Mouse (Mus musculus): ENCODE measurements around the gene Tvp23b. TPM values are rescaled to one million over a fixed set of nuclear protein-coding genes. Genes with fewer than 3 reads are reported as not detected.
A peak's percentile ranks its signal among the peaks of the same experiment; 100 is the strongest.

Gene Tvp23b
- polyA plus RNA-seq (2012; ENCODE audit: insufficient read depth, insufficient read length, missing spikeins) = 21.4 and 23.0 TPM in 2 replicates

DNA sequence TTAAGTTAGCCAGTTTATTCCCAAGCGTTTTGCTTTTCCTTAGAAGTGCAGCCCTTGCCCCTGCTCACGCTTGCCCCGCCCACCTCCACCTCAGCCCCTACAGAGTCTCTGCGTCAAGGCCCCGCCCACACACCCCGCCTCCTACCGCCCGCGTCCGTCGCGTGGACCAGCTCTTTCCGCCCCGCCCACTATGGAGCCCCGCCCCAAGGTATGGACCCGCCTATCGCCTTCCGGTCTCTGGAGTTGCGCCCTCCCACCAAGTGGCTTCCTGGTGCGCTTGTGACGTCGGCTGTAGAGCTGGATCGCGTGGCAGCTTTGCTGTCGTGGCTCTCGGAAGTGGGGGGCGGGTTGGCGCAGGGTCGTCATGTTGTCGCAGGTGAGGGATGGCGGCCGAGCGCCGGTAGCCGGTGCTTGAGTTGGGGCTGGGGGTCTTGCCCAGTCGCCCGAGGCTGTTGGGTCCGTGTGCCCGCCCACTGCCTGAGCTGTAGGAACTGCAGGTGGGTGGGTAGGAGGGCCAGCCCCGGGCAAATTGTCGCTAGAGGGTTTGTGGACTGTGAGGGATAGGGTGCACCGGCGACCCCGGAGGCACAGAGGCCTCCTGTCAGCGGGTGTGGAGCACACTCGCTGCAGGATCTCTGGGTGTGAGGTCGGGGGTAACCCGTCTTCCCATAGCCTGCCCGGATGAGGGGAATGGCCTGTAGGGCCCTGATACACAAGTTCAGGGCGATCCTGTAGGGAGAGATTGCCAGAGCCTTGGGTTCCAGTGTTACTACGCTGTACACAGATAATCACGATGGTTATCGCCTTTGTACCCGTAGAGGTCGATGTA is at the start of gene Tvp23b:
Tvp23b (plus strand) TSS at position 236 of the 829 bp plus-strand sequence.
- peak within 1 kb of the TSS; percentile 91 for H3K4me3 ChIP-seq (ENCODE audit: insufficient read depth, low read length)
- TF ChIP-seq CTCF (IDR thresholded peaks at IDR 0.05; ENCODE audit: low read depth, low read length) = no peak
- no peak for TF ChIP-seq POLR2A (IDR thresholded peaks at IDR 0.05; ENCODE audit: borderline replicate concordance, low read depth, low read length)
- peaks cover 10% of the 10 kb centered on the region; the same call in 1 of the 2 replicates for H3K4me1 ChIP-seq (ENCODE audit: control insufficient read depth, insufficient read depth, low read length)
- peak within 1 kb of the TSS; percentile 34 for H3K27ac ChIP-seq (ENCODE audit: insufficient read depth, low read depth, low read length)

GRCm38 (mm10) chr11:62830387-62830786 is 48.9 kb upstream of the Tvp23b start:
- Histone ChIP-seq H3K27ac (ENCODE audit: insufficient read depth, low read depth, low read length) (no peak overlapping the region), H3K4me3 (ENCODE audit: insufficient read depth, low read length) (no peak overlapping the region), H3K4me1 (ENCODE audit: control insufficient read depth, insufficient read depth, low read length) (no peaks in the 10 kb centered on the region)
- TF ChIP-seq POLR2A (IDR thresholded peaks at IDR 0.05; ENCODE audit: borderline replicate concordance, low read depth, low read length) = no peak

GRCm38 (mm10) chr11:62831906-62832305 is 47.3 kb upstream of the Tvp23b start:
- Histone ChIP-seq H3K27ac (ENCODE audit: insufficient read depth, low read depth, low read length) (no peak overlapping the region), H3K4me3 (ENCODE audit: insufficient read depth, low read length) (no peak overlapping the region), H3K4me1 (ENCODE audit: control insufficient read depth, insufficient read depth, low read length) (no peaks in the 10 kb centered on the region)
- TF ChIP-seq CTCF (IDR thresholded peaks at IDR 0.05; ENCODE audit: low read depth, low read length) (no peak), POLR2A (IDR thresholded peaks at IDR 0.05; ENCODE audit: borderline replicate concordance, low read depth, low read length) (no peak)

DNA sequence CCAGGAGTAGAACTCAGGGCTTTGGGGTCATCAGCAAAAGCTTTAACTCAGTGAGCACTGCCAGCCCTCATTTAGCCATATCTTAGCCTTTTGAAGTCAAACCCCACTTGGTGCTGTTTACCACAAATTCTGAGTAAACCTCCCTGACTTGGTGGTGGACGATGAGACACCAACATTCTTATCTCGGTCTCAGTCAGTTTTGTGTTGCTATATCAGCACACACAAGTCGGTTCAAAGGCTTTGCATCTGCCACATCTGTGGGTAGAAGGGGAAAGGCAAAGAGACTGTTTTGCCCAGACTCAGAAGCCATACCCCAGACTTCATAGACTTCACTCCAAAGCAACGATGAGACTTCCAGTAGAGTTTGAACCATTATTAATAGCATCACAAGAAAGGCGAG is 34.7 kb upstream of the Tvp23b start:
- no peak for TF ChIP-seq CTCF (IDR thresholded peaks at IDR 0.05; ENCODE audit: low read depth, low read length)
- TF ChIP-seq POLR2A (IDR thresholded peaks at IDR 0.05; ENCODE audit: borderline replicate concordance, low read depth, low read length) = no peak
- Histone ChIP-seq H3K4me3 (ENCODE audit: insufficient read depth, low read length) (no peak overlapping the region), H3K27ac (ENCODE audit: insufficient read depth, low read depth, low read length) (no peak overlapping the region), H3K4me1 (ENCODE audit: control insufficient read depth, insufficient read depth, low read length) (peaks cover 31% of the 10 kb centered on the region)

DNA sequence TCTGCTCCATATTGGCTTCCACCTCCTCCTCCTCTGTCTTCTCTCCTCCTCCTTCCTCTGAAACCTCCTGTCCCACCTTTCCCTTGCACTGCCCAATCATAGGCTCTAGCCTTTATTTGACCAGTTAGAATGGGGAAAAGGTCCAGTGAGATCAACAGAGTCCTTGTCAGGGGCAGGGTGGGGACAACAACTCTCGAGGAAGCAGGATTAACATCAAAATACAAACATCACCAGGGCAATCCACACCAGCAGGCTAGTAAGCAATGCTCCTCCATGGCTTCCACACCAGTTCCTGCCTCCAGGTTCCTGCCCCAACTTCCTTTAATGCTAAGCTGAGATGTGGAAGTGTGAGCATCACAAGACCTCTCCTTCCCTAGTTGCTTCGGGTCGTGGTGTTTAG is 33.5 kb upstream of the Tvp23b start:
- Histone ChIP-seq H3K27ac (ENCODE audit: insufficient read depth, low read depth, low read length) (peak overlapping the region; percentile 27), H3K4me3 (ENCODE audit: insufficient read depth, low read length) (no peak overlapping the region), H3K4me1 (ENCODE audit: control insufficient read depth, insufficient read depth, low read length) (peaks cover 33% of the 10 kb centered on the region)
- no peak for TF ChIP-seq CTCF (IDR thresholded peaks at IDR 0.05; ENCODE audit: low read depth, low read length)
- TF ChIP-seq POLR2A (IDR thresholded peaks at IDR 0.05; ENCODE audit: borderline replicate concordance, low read depth, low read length) = no peak

DNA sequence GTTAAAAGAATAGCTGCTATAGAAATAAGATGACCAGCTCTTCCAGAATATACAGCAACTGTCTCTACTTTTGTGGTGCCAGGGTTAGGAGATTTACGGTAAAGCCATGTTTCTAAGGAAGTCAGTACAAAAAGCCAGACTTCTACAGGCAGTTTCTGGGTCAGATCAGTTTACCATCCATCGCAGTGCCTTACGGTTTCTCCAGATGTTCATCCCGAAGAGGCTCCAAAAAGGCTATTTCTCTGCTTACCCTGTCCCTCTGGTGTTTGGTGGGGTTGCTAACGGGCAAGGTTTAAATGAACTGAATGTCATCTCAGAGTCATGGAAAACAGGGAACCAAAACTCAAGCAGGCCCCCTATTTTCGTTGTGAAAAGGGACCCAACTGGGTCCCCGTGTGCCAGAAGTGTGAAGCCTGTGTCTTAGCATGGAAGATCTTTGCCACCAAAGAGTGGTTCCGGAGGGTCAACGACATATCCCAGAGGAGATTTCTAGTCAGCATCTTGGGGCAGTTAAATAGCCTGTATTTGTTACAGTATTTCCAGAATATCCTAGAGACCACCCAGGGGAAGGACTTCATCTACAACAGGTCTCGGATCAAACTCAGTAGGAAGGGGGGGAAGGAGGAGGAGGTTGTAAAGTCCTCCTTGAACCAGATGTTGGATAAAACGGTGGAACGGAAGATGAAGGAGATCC is 32.1 kb upstream of the Tvp23b start, which contains the start of gene Fbxw10:
Fbxw10 (plus strand) TSS at position 109 of the 694 bp plus-strand sequence.
- peak within 1 kb of the TSS; percentile 82 for H3K27ac ChIP-seq (ENCODE audit: insufficient read depth, low read depth, low read length)
- H3K4me3 ChIP-seq (ENCODE audit: insufficient read depth, low read length) = peak within 1 kb of the TSS; percentile 58
- no peak for TF ChIP-seq CTCF (IDR thresholded peaks at IDR 0.05; ENCODE audit: low read depth, low read length)
- no peak for TF ChIP-seq POLR2A (IDR thresholded peaks at IDR 0.05; ENCODE audit: borderline replicate concordance, low read depth, low read length)
- peaks cover 23% of the 10 kb centered on the region for H3K4me1 ChIP-seq (ENCODE audit: control insufficient read depth, insufficient read depth, low read length)

DNA sequence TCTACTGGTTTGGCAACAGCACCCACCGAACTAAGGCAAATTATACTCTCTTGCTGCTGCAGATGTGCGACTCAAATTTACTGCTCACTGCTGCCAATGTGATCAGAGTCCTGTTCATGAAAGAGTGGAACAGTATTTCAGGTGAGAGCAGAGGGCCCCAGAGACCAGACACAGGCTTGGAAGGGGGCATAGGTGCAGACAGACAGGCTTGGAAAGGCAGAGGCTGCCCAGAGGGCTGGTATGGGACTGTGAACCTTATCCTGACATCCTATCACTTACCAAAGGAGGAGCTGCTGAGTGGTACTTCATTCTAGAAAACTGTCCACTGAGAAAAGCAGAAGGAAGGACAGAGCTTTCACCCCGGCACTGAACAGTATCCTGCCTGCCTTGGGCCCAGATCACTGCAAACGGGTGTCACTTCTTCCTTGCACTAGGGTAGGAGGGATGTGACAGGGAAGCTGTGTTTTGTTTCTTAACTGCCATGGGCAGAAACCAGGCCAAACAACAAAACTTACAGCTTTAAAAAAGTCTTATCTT is 31.5 kb upstream of the Tvp23b start:
- TF ChIP-seq CTCF (IDR thresholded peaks at IDR 0.05; ENCODE audit: low read depth, low read length) (no peak), POLR2A (IDR thresholded peaks at IDR 0.05; ENCODE audit: borderline replicate concordance, low read depth, low read length) (no peak)
- H3K27ac ChIP-seq (ENCODE audit: insufficient read depth, low read depth, low read length) = peak overlapping the region; percentile 82
- H3K4me1 ChIP-seq (ENCODE audit: control insufficient read depth, insufficient read depth, low read length) = peaks cover 22% of the 10 kb centered on the region
- peak overlapping the region; percentile 58 for H3K4me3 ChIP-seq (ENCODE audit: insufficient read depth, low read length)

- no peak overlapping the region for H3K4me3 ChIP-seq (ENCODE audit: insufficient read depth, low read length)
- peak overlapping the region; percentile 22; the same call in 1 of the 2 replicates for H3K27ac ChIP-seq (ENCODE audit: insufficient read depth, low read depth, low read length)
- H3K4me1 ChIP-seq (ENCODE audit: control insufficient read depth, insufficient read depth, low read length) = peaks cover 22% of the 10 kb centered on the region
- TF ChIP-seq CTCF (IDR thresholded peaks at IDR 0.05; ENCODE audit: low read depth, low read length) (no peak), POLR2A (IDR thresholded peaks at IDR 0.05; ENCODE audit: borderline replicate concordance, low read depth, low read length) (no peak)
These were observed 31.0 kb upstream of the Tvp23b start for GRCm38 (mm10) chr11:62848301-62848700.

DNA sequence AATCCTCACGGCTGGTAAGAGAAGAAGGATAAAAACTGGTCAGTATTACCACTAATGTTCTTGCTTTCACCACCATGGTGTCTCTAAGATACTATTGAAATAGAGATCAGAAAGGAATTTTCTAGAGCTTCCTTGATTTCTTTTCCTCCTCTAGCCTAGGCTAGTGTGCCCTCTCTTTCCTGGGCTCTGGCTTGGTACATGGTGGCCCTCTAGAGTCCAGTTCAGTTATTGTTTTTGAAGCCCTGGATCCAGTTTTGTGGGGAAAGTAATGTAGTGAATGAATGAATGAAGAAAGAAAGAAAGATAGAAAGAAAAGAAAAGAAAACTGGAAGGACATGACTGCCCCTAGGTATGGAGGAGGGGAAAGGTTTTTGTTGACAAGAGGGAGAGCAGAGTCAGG is 28.1 kb upstream of the Tvp23b start:
- Histone ChIP-seq H3K4me1 (ENCODE audit: control insufficient read depth, insufficient read depth, low read length) (peaks cover 19% of the 10 kb centered on the region), H3K4me3 (ENCODE audit: insufficient read depth, low read length) (no peak overlapping the region), H3K27ac (ENCODE audit: insufficient read depth, low read depth, low read length) (no peak overlapping the region)
- TF ChIP-seq POLR2A (IDR thresholded peaks at IDR 0.05; ENCODE audit: borderline replicate concordance, low read depth, low read length) = no peak
- TF ChIP-seq CTCF (IDR thresholded peaks at IDR 0.05; ENCODE audit: low read depth, low read length) = no peak
